Mouse (Mus musculus) adrenal gland, adult 18-20 months (tissue): Measurements from ENCODE around the gene B3galt1. TPM values are rescaled to one million over a fixed set of nuclear protein-coding genes. Genes with fewer than 3 reads are reported as not detected.

Source experiments
- DNase-seq, 2 experiments: peaks; one replicate each; pipeline ENCODE4 v3.0.0; 2021 to 2022; ENCODE audit warnings: low spot score in 2 of 2
- total RNA-seq, 2 experiments: library from RNA; stranded (reverse); gene quantifications; 1 replicate in 1 of 2; 2 replicates in 1 of 2; pipeline ENCODE4 v1.2.3; 2021

Gene B3galt1
- total RNA-seq, 2 experiments from 2014 or later = 3.0 to 3.5 TPM

DNA sequence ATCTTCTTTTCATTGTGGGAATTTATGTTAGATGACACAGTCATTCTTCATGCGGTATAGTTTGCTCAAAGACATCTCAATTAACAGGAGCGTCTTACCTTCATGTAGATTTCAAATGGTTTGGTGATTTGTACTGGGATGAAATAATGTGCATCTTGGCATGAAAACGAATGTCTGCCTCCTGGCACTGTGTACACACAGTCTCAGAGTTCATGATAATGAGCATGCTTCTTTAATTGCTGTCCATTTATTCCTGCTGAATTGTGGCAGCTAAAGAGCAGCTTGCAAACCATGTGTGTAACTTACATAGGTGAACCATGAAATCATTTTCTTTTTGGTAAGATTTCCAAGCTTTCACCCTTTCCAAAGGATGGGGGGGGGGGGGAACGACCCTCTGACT, 112.0 kb downstream of the B3galt1 start:
- no peak for DNase-seq

DNA sequence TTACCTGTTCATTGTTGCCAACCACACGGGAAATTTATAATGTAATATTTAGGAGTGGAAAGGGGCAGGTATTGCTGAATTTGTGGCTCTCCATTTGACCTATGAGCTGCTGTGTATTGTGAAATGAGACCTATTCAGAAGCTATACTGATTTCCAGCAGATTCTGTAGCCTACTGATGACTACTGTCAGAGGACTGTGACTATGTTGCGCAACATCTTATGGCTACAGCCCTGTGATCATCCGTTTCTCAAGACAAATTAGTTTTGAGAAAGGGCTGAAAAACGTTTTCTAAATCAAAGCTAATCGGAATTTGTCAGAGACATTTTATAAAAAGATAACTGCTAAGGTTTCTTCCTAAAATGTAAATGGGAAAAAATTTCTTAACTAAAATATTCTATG, 158.6 kb downstream of the B3galt1 start:
- no peak for DNase-seq

DNA sequence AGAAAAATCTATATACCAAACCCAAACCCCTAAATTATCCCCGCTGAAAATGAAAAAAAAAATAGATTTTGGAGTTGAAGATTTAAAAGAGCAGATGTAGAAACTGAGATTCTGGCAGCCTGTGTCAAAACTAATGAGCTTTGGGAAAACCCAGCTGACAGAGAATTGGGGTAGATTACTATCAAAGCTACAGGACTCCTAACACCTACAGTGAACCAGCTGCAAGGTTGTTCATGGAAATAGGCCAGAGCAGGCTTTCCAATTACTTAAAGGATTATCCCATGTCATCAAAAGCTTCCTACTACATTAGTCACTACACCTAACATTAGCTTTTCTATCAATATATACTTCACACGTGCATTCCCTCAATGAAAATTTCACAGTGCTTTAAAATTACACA, 165.1 kb downstream of the B3galt1 start:
- no peak for DNase-seq

DNA sequence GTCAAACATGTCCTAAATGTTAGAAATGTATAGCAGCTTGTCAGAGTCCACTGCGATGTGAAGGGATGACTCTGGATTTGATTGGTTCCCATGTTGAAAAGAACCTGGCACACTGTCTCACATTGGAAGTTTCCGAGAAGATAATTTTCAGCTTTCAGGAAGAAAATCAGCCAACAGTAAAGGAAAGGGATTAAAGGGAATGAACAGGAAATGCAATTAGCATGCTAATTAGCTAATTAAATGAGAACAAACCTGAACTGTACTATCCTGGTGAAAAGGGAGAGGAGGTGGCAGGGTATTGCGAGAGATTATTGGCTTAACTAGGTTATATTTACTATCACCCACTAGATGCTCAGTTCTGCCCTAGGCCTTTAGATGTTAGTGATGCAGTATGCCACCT, 185.9 kb downstream of the B3galt1 start:
- DNase-seq = no peak

DNA sequence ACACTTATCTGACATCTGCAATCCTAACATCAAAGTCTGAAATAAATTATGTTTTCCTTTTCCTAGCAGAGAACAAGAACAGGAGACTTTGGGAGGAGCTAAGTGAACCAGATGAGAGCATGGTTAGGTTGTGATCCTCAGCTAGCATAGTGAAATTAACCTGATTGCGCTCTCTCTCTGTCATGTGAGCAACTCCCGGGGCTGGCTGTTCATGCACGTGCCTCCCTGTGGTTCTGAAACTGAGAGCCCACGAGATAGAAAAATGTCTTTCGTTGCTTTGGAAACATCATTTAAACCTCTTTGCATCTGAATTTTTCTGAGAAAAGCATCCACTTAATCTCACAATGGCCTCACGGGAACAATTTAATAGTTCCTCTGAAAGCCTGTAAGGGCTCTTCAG, 190.8 kb downstream of the B3galt1 start:
- DNase-seq = no peak

DNA sequence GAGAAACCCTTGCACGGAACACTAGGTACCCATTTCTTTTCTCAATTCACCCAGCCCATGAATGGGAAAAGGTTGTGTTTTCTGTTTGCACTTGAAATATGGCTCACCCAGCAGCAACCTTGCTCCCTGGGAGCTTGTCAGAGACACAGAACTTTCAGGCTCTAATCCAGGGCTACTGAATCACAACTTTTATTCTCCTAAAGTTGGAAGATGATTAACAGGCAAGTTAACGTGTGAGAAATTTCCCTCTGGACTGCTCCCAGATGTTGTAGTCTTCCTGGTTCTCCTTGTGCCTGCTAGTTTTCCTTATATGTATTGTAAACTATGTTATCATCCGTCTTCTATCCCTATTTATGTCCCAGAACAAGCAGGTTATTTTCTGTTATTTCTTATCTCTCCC, 221.9 kb downstream of the B3galt1 start:
- no peak for DNase-seq

DNA sequence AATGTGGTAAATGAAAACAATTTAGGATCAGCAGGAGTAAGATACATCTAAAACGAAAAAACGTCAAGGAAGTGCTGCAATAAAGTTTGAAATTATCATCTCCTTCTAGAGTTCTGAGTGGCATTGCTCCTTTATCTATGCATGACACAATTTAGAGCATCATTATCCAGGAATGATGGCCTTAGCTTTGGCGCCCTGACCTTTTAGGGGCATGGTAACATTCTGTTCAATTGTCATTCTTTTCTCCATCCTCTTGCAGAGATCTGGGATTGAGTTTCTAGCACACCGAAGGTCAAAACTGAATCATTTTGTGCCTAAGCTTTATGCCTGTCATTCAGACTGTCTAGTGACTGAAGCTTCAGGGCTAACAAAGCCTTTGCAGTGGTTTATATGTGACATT, 231.9 kb downstream of the B3galt1 start:
- DNase-seq = no peak

DNA sequence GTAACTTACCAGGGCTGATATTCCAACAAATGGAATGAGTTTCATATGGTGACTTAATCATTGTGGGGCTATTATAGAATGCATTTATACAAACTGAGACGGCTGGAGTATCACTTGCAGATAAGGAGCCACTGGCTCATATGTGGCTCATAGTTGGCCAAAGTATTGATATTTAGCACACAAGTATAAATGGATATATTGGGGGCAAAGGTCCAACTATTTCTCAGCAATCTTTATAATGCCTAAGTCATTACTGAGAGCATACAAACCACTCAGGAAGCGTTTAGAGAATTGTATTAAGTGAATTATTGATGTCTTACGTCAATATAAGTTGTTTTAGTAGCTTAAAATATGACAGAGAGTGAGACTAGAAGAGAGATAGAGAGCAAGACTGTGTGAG, 234.3 kb downstream of the B3galt1 start:
- DNase-seq = no peak

DNA sequence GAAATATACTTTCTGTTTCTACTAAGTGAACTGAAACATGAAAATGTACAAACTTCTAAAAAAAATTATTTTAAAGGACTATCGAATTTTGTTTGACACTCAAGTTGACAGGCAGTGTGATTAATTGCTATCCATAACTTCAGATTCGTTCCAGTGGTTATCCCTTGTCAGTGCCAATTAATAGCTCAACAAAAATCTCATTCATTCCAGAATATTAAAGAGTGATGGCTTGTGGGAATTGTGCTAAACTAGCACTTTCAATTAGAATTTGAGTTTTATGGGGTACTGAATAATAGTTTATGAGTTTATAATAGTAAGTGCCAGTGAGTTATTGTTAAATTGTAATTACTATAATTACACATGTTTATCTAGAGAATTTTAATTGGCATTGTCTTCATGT, 250.5 kb downstream of the B3galt1 start:
- DNase-seq = no peak

DNA sequence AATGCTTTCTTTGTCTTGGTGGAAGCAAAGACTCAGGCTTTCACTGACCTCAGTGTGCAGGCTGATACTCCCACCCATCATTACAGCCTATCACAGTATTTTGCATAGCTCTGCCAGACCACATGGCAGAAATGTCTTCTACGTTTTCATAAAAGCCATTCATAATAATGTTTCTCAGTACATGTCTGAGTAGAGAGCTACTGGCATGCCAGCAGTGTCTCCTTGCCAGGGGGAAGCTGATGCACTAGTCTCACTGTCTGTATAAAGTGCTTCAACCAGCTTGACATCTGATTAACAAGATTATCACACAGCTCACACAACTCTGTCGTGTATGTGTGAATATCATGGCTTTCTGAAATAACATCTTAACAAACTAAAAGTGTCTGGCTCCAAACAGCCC, 252.3 kb downstream of the B3galt1 start:
- no peak for DNase-seq

DNA sequence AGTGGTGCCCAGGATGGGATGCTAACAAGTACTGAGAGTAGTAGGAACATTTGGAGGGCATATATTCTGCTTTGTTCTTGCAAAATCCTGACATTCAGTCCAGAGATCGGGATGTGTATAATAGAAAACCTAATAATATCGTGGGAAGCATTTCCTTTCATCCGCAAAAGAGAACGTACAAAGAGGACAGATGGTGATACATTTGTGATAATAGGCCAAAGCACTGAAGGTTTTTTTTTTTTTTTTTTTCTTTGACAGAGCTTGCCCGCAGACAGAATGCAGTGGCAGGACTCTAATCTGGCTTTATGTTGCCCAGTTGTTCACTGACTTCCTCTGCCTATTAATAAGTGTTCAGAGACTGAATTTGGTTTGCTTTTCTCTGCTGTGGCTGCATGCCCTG, 256.7 kb downstream of the B3galt1 start:
- DNase-seq = no peak

DNA sequence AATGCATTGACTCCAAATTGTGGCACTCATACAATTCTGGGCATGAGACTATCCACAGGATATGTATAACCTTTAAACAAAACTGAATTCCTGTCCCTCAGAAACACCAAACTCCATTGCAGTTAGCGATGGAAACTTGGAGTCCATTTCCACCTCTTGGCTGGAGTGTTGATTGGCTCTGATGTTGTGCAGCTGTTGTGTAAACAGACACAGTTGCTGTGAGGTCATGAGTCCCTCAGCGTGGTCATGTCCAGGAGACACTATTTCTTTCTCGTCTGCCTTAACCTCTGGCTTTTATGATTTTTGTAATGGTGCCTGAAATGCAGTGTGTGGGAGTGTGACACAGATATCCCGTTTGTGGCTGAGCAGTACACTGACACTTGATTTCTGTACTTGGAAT, 262.0 kb downstream of the B3galt1 start:
- DNase-seq = no peak

DNA sequence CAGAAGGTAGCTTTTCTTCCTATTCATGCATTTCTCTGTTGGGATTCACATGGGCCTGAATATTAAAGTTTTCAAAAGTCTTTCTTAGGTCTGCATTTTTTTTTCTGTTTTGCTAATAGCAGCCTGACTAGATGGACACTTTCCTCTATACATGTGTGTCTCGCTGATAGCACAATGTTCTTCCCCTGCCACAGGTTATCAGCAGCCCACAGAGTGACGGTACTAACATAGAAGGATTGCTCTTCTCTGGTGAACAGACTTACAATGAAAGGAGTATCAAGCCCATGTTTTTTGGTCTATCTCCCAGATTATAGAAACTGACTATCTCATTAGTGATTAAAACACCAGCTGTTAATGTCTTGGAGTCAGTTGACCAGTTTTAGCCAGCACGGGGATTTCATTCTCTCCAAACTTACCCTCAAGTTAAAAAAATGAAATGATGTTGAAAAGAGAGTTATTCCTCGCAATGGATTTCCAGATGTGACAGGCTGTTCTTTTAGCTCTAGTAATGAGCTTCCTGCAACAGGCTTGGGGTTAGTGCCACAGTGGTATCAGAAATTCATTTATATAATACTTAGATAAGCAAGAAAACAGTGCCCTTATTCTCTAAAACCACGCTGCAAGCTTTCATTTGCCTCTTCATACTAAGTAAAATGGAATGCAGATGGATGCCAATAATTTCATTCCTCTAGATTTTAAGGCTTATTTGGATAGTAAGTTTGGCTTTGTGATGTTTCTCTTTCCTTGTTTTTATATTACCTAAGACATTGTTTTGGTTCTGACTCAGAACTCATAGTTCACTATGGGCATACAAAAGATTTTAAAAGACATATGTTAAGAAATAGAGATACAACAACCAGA, 263.6 kb downstream of the B3galt1 start:
- no peak for DNase-seq

DNA sequence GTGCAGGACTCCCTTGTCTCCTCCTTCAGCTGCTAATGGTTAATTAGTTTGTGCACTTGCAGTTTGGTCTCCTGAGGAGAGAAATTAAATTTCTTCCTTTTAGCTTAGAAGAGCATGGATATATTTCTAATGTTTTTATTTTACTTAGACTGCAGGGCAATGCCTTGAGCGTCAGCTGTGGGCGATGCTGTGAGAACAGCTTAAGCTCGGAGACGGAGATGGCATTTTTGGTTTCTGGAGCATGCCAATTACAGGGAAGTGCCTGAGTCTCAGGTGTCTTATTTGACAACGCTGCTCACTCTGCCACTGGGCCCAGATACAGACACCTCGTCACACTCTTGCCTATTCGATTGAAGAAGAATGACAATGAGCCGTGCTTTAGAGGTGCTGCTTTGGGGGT, 282.1 kb downstream of the B3galt1 start:
- DNase-seq = no peak

DNA sequence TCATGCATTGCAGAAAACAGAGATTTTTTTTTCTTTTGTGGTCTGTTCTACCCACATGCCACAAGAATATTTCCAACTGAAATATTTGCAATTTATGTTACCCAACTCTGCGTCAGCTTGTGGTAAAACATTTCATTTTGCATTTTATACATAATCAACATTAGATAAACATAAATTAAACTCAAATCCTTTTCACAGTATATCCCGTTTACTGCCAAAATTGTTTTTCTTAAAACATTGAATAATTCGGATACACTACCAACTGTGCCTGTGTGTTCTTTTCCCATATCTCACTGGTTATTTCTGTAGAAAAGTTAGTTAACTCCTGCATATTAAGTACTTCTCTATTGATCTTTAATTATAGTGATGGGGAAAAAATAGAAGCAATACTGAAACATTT, 285.1 kb downstream of the B3galt1 start:
- DNase-seq = no peak

DNA sequence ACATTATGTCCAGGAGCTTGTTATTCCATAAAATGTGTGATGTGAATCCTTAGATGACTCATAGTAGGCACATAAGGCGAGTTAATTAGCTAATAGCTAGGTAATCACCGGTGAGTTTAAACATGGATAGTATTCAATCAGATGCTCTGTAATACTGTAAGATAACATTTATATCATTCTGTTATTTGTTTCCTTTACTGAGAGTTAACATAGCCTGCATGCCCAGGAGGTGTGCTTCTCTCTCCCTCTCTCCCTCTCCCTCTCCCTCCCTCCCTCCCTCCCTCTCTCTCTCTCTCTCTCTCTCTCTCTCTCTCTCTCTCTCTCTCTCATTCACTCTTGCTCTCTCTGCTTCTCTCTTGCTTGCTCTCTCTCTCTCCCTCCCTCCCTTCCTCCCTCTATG, 292.7 kb downstream of the B3galt1 start:
- DNase-seq = no peak

DNA sequence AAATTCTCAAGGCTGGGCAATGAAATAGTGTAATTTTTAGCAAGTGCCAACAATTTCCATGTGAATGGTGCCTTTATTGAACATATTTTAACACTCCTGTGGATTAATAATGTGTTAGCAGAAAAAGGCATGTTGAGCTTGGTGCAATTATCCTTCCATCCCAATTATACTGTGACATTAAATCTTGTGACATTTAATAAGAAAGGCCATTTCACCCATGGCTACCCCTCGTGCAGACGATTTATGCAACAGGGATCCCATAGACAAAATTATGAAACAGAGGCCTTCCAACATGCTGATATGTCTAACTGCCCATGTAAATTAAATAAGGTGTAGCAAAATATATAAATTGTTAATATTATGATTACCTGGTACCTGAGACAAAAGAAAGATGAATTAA, 293.3 kb downstream of the B3galt1 start:
- no peak for DNase-seq

DNA sequence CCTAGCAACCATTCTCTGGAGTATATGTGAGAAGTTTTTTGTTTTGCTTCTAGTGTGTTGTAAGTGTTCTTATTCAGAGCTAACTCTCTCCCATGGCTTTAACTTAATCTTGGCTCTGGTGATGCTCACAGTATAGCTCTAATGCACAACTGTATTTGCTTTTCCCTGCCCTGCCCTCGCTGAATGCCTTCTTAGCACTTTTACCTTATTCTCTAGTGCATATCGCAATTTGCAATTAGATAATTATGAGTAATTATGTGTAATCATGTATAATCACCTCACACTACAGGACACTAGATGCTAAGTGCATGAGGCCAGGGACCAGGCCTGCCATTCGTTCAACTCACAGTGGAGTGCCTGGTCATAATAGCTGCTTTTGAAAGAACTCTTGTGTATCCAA, 307.7 kb downstream of the B3galt1 start:
- no peak for DNase-seq

DNA sequence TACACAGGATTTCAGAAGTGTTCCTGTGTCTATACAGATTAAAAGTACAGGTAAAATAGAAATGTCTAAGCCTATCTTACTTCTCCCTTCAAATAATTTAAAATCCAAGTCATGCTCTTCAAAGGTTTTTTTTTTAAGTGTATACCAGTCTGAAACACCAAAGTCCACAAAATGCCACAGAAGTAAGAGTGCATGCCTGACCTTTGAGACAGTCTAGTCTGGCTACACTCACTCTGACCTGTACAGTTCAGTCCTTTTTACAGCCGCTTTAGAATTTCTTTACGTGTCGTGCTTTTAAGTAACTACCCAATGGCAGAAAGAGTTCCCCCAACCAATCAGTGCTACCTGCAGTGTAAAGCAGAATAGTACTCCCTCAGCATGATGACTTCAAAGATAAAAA, 314.2 kb downstream of the B3galt1 start:
- no peak for DNase-seq

DNA sequence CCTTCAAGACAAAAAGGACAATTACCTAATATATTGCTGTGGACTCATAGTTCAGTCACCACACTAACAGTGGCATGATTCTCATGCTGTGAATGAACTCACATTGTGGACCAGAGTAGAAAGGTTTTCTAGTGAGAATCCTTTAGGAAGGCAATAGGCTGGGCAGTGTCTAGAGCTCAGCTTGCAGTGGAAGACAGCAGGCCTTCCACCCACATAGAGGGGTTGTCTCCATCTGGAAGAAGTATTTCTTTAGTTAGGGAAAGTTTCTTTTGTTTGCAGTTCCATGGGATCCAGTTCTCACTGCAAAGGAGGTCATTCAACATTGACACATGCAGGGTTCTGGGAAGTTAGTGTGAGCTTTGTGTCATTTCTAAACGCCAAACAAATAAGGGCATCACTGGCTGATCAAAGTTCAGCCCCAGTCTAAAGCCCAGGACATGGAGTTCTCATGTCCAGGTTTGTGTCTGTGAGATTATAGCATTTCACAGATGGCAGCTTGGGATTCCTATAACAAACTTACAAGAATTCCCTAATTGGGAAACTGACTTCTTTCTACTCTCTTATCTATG, 316.1 kb downstream of the B3galt1 start:
- no peak for DNase-seq

DNA sequence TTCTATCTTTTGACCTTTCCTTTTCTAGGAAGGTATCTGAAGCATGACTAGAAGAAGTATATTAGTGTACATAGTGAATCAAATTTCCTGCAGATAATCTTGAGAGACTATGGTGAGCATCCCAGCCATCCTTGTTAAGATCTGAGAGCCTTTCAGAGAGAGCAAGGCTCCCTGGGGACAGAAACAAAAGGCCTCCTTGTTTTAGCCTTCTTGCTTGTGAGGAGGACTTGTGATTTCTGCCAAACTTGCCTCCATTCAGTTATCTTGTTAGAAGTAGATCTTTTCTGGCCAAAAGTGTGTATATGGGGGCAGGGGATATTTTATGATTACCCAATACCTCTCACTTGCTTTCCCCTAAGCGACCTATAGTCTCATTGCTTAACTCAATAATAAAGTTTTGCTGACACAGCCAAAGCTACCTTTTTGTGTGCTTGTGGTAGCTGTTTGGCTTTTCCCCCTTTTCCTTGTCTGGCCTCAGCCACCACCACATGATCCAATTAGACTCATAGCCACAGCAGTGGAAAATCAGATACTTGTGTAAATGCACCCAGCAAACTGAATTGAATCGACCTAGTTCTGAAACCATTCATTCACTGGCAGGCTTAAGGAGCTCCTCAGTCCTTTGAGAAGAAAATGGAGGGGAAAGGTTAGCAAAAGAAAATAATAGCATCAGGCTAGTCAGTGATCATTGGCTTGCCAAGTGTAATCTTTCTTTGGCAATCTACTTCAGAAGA, 332.5 kb downstream of the B3galt1 start:
- no peak for DNase-seq

DNA sequence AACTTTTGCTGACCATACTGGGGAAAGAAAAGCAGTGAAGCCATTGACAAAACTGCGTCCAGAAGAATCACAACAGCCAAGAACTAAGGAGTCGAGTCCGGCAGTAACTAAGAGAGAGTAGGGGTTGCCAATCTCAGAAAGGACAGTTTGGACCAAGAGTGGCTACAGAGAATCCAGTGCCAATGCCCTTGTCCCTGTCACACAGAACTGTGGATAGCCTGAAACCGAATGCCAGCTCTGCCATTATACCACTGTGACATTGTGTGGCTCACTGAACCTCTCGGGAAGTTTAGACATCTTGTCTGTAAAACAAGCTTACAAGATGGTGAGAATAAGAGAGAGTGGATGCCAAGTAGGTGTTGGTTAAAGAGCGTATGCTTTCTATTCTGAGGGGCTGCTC, 335.9 kb downstream of the B3galt1 start:
- no peak for DNase-seq
